Mouse (Mus musculus) heart, postnatal 0 days (tissue): ENCODE data around the gene Cldn2.

Source experiments
- CTCF ChIP-seq: IDR thresholded peaks from 2 replicates; pipeline ENCODE4 v1.5.1; 2016; ENCODE audit warnings: antibody characterized with exemption, control low read depth, low read depth
- EP300 ChIP-seq: IDR thresholded peaks from 2 replicates; pipeline ENCODE4 v1.6.1; 2016; ENCODE audit warnings: antibody characterized with exemption, low read depth

GRCm38 (mm10) chrX:139815201-139815600, 14.6 kb downstream of the Cldn2 start:
- TF ChIP-seq CTCF, result no peak
- TF ChIP-seq EP300, result no peak
